8 mouse cellular contexts compared by ENCODE assay signal in genomic region chr8:84707267-84707883, GRCm38 (mm10). TPM values are rescaled to one million over a fixed set of nuclear protein-coding genes. Genes with fewer than 3 reads are reported as not detected.
DNase-seq lines count a peak whose midpoint lies in the region; ATAC-seq and TF ChIP-seq lines count a peak whose summit lies in the region.

No protein-coding gene starts in this region.

- DNase-seq in kidney, postnatal 0 days (ENCODE audit: low spot score): no peak
- DNase-seq in kidney, adult 9 months: no peak
- peak; percentile 50 for DNase-seq in embryonic facial prominence, embryonic 10.5 days (ENCODE audit: low spot score)
- DNase-seq in liver, postnatal 0 days: peak; percentile 89
- DNase-seq in neural tube, embryonic 11.5 days (ENCODE audit: low spot score): peak; percentile 27
- DNase-seq in frontal cortex, postnatal 10 days (ENCODE audit: low spot score in 2 of 2): no peak
- DNase-seq in frontal cortex, postnatal 14 days (ENCODE audit: low spot score in 2 of 2): no peak

- H3K9ac ChIP-seq in kidney, postnatal 0 days (ENCODE audit: low read depth, low read length): peak overlapping the region; percentile 35
- H3K9ac ChIP-seq in liver, postnatal 0 days (replicated peaks): peak overlapping the region; percentile 77
- peak overlapping the region; percentile 47 for H3K9ac ChIP-seq in neural tube, embryonic 11.5 days (ENCODE audit: low read length)

- 18% methylated on average over 22 of the region's 22 CpGs for WGBS in kidney, postnatal 0 days
- WGBS in embryonic facial prominence, embryonic 10.5 days: 1% methylated on average over 22 of the region's 22 CpGs
- WGBS in liver, postnatal 0 days (ENCODE audit: insufficient replicate concordance): 4% methylated on average over 20 of the region's 22 CpGs
- 1% methylated on average over 21 of the region's 22 CpGs for WGBS in neural tube, embryonic 11.5 days

- H3K4me1 ChIP-seq in kidney, postnatal 0 days (replicated peaks; ENCODE audit: insufficient read depth, low read length): peaks cover 49% of the 10 kb centered on the region
- peaks cover 65% of the 10 kb centered on the region for H3K4me1 ChIP-seq in embryonic facial prominence, embryonic 10.5 days
- peaks cover 64% of the 10 kb centered on the region for H3K4me1 ChIP-seq in liver, postnatal 0 days (ENCODE audit: insufficient read depth)
- peaks cover 39% of the 10 kb centered on the region for H3K4me1 ChIP-seq in neural tube, embryonic 11.5 days (ENCODE audit: control insufficient read depth, insufficient read depth, low read length)

- H3K27me3 ChIP-seq in kidney, postnatal 0 days (ENCODE audit: insufficient read depth, low read length): peaks cover 34% of the 10 kb centered on the region; the same call in 1 of the 2 replicates
- H3K27me3 ChIP-seq in embryonic facial prominence, embryonic 10.5 days (replicated peaks; ENCODE audit: low read depth, poor library complexity, severe bottlenecking): peaks cover 98% of the 10 kb centered on the region
- no peaks in the 10 kb centered on the region for H3K27me3 ChIP-seq in liver, postnatal 0 days (ENCODE audit: insufficient read depth, low read length)
- peaks cover 80% of the 10 kb centered on the region for H3K27me3 ChIP-seq in neural tube, embryonic 11.5 days (ENCODE audit: control insufficient read depth, insufficient read depth, low read length)

- ATAC-seq in kidney, postnatal 0 days (replicated peaks; ENCODE audit: low FRiP score, low read depth): 0 out of 2 replicates have a peak, but pooled peaks have one; percentile 6
- ATAC-seq in hematopoietic stem cell, adult 5-6 weeks (replicated peaks in 1 of 2; ENCODE audit: insufficient read depth in 1 of 2, low FRiP score in 2 of 2, low TSS enrichment in 1 of 2, low read depth in 1 of 2, poor library complexity in 2 of 2, severe bottlenecking in 2 of 2): peak; percentile 37 to 39; a peak in 3 of 4 replicates
- ATAC-seq in liver, postnatal 0 days: peak; percentile 72
- no peak for ATAC-seq in neural tube, embryonic 11.5 days (ENCODE audit: insufficient read depth, low FRiP score, low TSS enrichment)

- H3K9me3 ChIP-seq in kidney, postnatal 0 days (replicated peaks; ENCODE audit: low read length): no peaks in the 10 kb centered on the region
- no peaks in the 10 kb centered on the region for H3K9me3 ChIP-seq in embryonic facial prominence, embryonic 10.5 days
- H3K9me3 ChIP-seq in liver, postnatal 0 days (ENCODE audit: low read length): no peaks in the 10 kb centered on the region
- H3K9me3 ChIP-seq in neural tube, embryonic 11.5 days (ENCODE audit: control insufficient read depth, low read length): no peaks in the 10 kb centered on the region

- no peaks in the 10 kb centered on the region for H3K36me3 ChIP-seq in kidney, postnatal 0 days (ENCODE audit: insufficient read depth, low read length)
- H3K36me3 ChIP-seq in embryonic facial prominence, embryonic 10.5 days (replicated peaks): no peaks in the 10 kb centered on the region
- H3K36me3 ChIP-seq in liver, postnatal 0 days (replicated peaks; ENCODE audit: insufficient read depth, low read length): peaks cover 17% of the 10 kb centered on the region
- H3K36me3 ChIP-seq in neural tube, embryonic 11.5 days (ENCODE audit: control insufficient read depth, insufficient read depth, low read length): no peaks in the 10 kb centered on the region

- H3K27ac ChIP-seq in kidney, postnatal 0 days: peak overlapping the region; percentile 44
- peak overlapping the region; percentile 70 for H3K27ac ChIP-seq in embryonic facial prominence, embryonic 10.5 days (replicated peaks)
- peak overlapping the region; percentile 95 for H3K27ac ChIP-seq in liver, postnatal 0 days (ENCODE audit: low read depth)
- H3K27ac ChIP-seq in neural tube, embryonic 11.5 days (ENCODE audit: low read depth, low read length): 0 out of 2 replicates have a peak overlapping the region, but pooled peaks have one; percentile 4

- peak overlapping the region; percentile 14 for H3K4me3 ChIP-seq in kidney, postnatal 0 days (replicated peaks; ENCODE audit: low read depth, low read length)
- H3K4me3 ChIP-seq in embryonic facial prominence, embryonic 10.5 days: peak overlapping the region; percentile 45
- H3K4me3 ChIP-seq in liver, postnatal 0 days (ENCODE audit: low read depth, low read length): peak overlapping the region; percentile 66
- H3K4me3 ChIP-seq in neural tube, embryonic 11.5 days (ENCODE audit: low read depth, low read length): peak overlapping the region; percentile 19

- H3K4me2 ChIP-seq in kidney, postnatal 0 days (ENCODE audit: low read length): peak overlapping the region; percentile 45
- H3K4me2 ChIP-seq in liver, postnatal 0 days (ENCODE audit: low read depth, low read length): peak overlapping the region; percentile 84
- H3K4me2 ChIP-seq in neural tube, embryonic 11.5 days (ENCODE audit: low read depth): peak overlapping the region; percentile 37

- no peak for TF ChIP-seq CTCF in kidney, postnatal 0 days (IDR thresholded peaks at IDR 0.05; ENCODE audit: low read depth)
- no peak for TF ChIP-seq CTCF in liver, postnatal 0 days (IDR thresholded peaks at IDR 0.05; ENCODE audit: low read depth)

- TF ChIP-seq EP300 in liver, postnatal 0 days (IDR thresholded peaks at IDR 0.05; ENCODE audit: low read depth): peak; percentile 61; the same call in 1 of the 2 replicates

RNA-seq across cellular contexts. Expression of gene Lyl1, which starts 6.1 kb away (rescaled TPM):
- polyA plus RNA-seq in kidney, postnatal 0 days (2015; fragmentation: Nextera tagmentation; extraction: Ambion mirVana): 6.1 and 6.4 TPM in 2 replicates
- polyA plus RNA-seq in embryonic facial prominence, embryonic 10.5 days (2016; fragmentation: Nextera tagmentation; extraction: Ambion mirVana): 4.3 and 5.5 TPM in 2 replicates
- total RNA-seq in hematopoietic stem cell, adult 5-6 weeks (2017): 41.8 and 54.7 TPM in 2 replicates
- 24.6 and 25.7 TPM in 2 replicates for polyA plus RNA-seq in liver, postnatal 0 days (2015; fragmentation: Nextera tagmentation; extraction: Ambion mirVana)
- polyA plus RNA-seq in neural tube, embryonic 11.5 days (2014; fragmentation: Nextera tagmentation; extraction: Ambion mirVana): 4.6 and 5.3 TPM in 2 replicates

RNA-seq across cellular contexts. Expression of gene G430095P16Rik, which starts 15.4 kb away (rescaled TPM):
- 1.9 and 2.5 TPM in 2 replicates for polyA plus RNA-seq in kidney, postnatal 0 days (2015; fragmentation: Nextera tagmentation; extraction: Ambion mirVana)
- polyA plus RNA-seq in embryonic facial prominence, embryonic 10.5 days (2016; fragmentation: Nextera tagmentation; extraction: Ambion mirVana): 1.6 and 3.6 TPM in 2 replicates
- 5.7 and 11.4 TPM in 2 replicates for total RNA-seq in hematopoietic stem cell, adult 5-6 weeks (2017)
- polyA plus RNA-seq in liver, postnatal 0 days (2015; fragmentation: Nextera tagmentation; extraction: Ambion mirVana): 4.8 and 6.3 TPM in 2 replicates
- 0.84 and 1.8 TPM in 2 replicates for polyA plus RNA-seq in neural tube, embryonic 11.5 days (2014; fragmentation: Nextera tagmentation; extraction: Ambion mirVana)

RNA-seq across cellular contexts. Expression of gene Nacc1, which starts 19.7 kb away (rescaled TPM):
- polyA plus RNA-seq in kidney, postnatal 0 days (2015; fragmentation: Nextera tagmentation; extraction: Ambion mirVana): 15.9 and 16.1 TPM in 2 replicates
- 30.4 and 30.8 TPM in 2 replicates for polyA plus RNA-seq in embryonic facial prominence, embryonic 10.5 days (2016; fragmentation: Nextera tagmentation; extraction: Ambion mirVana)
- total RNA-seq in hematopoietic stem cell, adult 5-6 weeks (2017): 47.3 and 51.0 TPM in 2 replicates
- polyA plus RNA-seq in liver, postnatal 0 days (2015; fragmentation: Nextera tagmentation; extraction: Ambion mirVana): 3.3 and 3.6 TPM in 2 replicates
- polyA plus RNA-seq in neural tube, embryonic 11.5 days (2014; fragmentation: Nextera tagmentation; extraction: Ambion mirVana): 26.2 and 27.0 TPM in 2 replicates

RNA-seq across cellular contexts. Expression of gene Trmt1, which starts 21.3 kb away (rescaled TPM):
- 55.3 and 56.1 TPM in 2 replicates for polyA plus RNA-seq in kidney, postnatal 0 days (2015; fragmentation: Nextera tagmentation; extraction: Ambion mirVana)
- 69.1 and 71.2 TPM in 2 replicates for polyA plus RNA-seq in embryonic facial prominence, embryonic 10.5 days (2016; fragmentation: Nextera tagmentation; extraction: Ambion mirVana)
- total RNA-seq in hematopoietic stem cell, adult 5-6 weeks (2017): 58.7 and 72.0 TPM in 2 replicates
- 21.3 TPM in 2 replicates for polyA plus RNA-seq in liver, postnatal 0 days (2015; fragmentation: Nextera tagmentation; extraction: Ambion mirVana)
- 60.4 and 60.6 TPM in 2 replicates for polyA plus RNA-seq in neural tube, embryonic 11.5 days (2014; fragmentation: Nextera tagmentation; extraction: Ambion mirVana)

RNA-seq across cellular contexts. Expression of gene Ier2, which starts 44.7 kb away (rescaled TPM):
- polyA plus RNA-seq in kidney, postnatal 0 days (2015; fragmentation: Nextera tagmentation; extraction: Ambion mirVana): 77.4 and 83.8 TPM in 2 replicates
- 140 and 148 TPM in 2 replicates for polyA plus RNA-seq in embryonic facial prominence, embryonic 10.5 days (2016; fragmentation: Nextera tagmentation; extraction: Ambion mirVana)
- total RNA-seq in hematopoietic stem cell, adult 5-6 weeks (2017): 105 and 115 TPM in 2 replicates
- 32.3 and 32.9 TPM in 2 replicates for polyA plus RNA-seq in liver, postnatal 0 days (2015; fragmentation: Nextera tagmentation; extraction: Ambion mirVana)
- 71.6 and 79.4 TPM in 2 replicates for polyA plus RNA-seq in neural tube, embryonic 11.5 days (2014; fragmentation: Nextera tagmentation; extraction: Ambion mirVana)

Comparison
In these comparisons a context has a peak if more than half of its experiments do, and no peak if none do; other contexts are left out.
1. DNase-seq: peak in embryonic facial prominence, embryonic 10.5 days (single experiment), liver, postnatal 0 days (single experiment) and neural tube, embryonic 11.5 days (single experiment); none in kidney, postnatal 0 days (single experiment), kidney, adult 9 months (single experiment), frontal cortex, postnatal 10 days (0 of 2) and frontal cortex, postnatal 14 days (0 of 2).
2. H3K27ac ChIP-seq: peak in every context shown above with its lines; median percentile 95 in liver, postnatal 0 days; 70 in embryonic facial prominence, embryonic 10.5 days; 44 in kidney, postnatal 0 days; 4 in neural tube, embryonic 11.5 days.
3. H3K4me3 ChIP-seq: peak in every context shown above with its lines; median percentile 66 in liver, postnatal 0 days; 45 in embryonic facial prominence, embryonic 10.5 days; 19 in neural tube, embryonic 11.5 days; 14 in kidney, postnatal 0 days.
4. Peak in every context shown above with its lines, with median percentiles within 50 percentile points of each other: H3K4me2 ChIP-seq and H3K9ac ChIP-seq.